Mouse (Mus musculus): ENCODE results near the gene Gm42669.

- TF ChIP-seq POLR2A (IDR thresholded peaks at IDR 0.05; ENCODE audit: borderline replicate concordance, low read depth, low read length) (no peak), CTCF (IDR thresholded peaks at IDR 0.05; ENCODE audit: low read depth, low read length) (no peak)
Measured at GRCm38 (mm10) chr5:107621327-107621726, 113.9 kb downstream of the Gm42669 start.

Measured in bone marrow macrophage, adult 2 months (primary cell).